Mouse (Mus musculus) spleen, adult 12 weeks (tissue): Measurements from ENCODE around the gene Eps15l1.

ENCODE experiments used
- DNase-seq: peaks from one replicate; pipeline ENCODE4 v3.0.0; 2022; ENCODE audit warnings: low spot score

The Eps15l1 gene

GRCm38 (mm10) chr8:72319921-72320802 lies 101.1 kb downstream of the Eps15l1 start:
- peak; percentile 25 for DNase-seq

GRCm38 (mm10) chr8:72319397-72319796 lies 101.9 kb downstream of the Eps15l1 start:
- DNase-seq = no peak

DNA sequence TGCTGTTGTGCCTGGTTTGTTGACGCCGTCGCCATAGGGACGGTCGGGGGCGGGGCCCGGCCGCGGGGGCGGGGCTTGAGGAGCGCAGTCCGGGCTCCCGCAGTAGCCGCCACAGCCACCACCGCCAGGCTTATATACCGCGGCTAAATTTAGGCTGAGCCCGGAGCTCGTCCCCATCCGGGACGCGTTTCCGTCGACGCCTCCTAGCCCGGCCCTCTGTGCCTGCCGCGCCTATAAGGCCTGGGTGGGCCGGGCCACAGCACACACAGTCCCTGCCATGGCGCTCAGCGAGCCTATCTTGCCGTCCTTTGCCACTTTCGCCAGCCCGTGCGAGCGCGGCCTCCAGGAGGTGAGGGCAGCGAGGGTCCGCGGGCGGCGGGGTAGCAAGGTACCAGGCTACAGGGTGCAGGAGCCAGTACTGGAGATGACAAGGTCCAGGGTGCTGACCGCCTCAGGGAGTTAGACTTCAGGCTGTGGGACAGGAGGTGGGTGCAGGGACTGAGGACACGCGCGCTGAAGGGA lies 102.4 kb downstream of the Eps15l1 start, which contains the start of gene Klf2:
Gene Klf2, plus strand, starts transcription at position 233 of the 522 bp plus-strand sequence.
- DNase-seq = peak; percentile 86

- DNase-seq = no peak
Observed at GRCm38 (mm10) chr8:72317741-72318301, 103.4 kb downstream of the Eps15l1 start.

DNA sequence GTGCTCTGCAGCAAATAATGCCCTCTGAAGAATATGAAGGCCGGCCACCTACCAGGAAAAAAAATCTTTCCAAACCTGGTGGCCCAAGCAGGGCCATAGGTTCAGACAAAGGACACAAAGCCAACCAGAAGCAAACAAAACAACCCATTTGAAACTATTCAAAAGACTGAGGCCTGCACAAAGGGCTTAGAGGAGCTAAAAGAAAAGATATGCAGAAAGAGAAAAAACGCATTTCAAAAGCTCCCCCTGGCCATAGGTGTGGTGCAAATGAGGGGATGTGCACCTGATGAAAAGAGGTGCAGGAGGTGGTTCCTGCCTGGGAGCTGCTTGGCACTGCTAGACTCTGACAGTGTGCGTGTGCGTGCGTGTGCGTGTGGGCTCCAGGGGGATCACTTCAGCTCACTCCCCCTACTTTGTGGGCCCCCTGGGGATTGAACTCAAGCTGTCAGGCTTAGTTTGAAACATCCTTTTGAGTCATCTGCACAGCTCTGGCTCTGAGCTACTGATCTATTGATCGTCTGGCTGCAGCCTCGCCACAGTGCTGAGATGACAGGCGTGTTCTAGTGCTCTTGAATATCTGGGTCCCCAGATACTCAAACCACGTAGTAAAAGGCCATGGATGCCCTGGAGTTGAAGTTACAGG lies 105.1 kb downstream of the Eps15l1 start:
- no peak for DNase-seq

- no peak for DNase-seq
Observed at GRCm38 (mm10) chr8:72312926-72313518, 108.2 kb downstream of the Eps15l1 start.

GRCm38 (mm10) chr8:72310849-72311506 lies 110.3 kb downstream of the Eps15l1 start:
- DNase-seq = no peak

- DNase-seq = no peak
Observed at GRCm38 (mm10) chr8:72308276-72308675, 113.0 kb downstream of the Eps15l1 start.

DNA sequence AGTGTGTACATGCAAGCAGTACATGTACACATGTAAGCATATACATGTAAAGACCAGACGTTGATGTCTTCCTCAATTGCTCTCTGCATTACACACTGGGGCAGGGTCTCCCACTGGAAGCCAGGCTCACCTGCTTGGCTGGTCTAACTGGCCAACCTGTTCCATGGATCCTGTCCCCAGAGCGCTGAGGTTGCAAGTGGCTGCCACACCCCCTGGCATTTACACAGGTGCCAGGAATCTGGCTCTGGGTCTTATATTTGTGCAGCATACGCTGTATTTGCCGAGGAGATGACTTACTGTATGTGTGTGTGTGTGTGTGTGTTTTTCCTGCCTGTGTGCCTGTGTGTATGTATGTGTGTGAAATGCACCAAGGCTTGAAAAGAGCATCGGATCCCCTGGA lies 114.3 kb downstream of the Eps15l1 start:
- no peak for DNase-seq

DNA sequence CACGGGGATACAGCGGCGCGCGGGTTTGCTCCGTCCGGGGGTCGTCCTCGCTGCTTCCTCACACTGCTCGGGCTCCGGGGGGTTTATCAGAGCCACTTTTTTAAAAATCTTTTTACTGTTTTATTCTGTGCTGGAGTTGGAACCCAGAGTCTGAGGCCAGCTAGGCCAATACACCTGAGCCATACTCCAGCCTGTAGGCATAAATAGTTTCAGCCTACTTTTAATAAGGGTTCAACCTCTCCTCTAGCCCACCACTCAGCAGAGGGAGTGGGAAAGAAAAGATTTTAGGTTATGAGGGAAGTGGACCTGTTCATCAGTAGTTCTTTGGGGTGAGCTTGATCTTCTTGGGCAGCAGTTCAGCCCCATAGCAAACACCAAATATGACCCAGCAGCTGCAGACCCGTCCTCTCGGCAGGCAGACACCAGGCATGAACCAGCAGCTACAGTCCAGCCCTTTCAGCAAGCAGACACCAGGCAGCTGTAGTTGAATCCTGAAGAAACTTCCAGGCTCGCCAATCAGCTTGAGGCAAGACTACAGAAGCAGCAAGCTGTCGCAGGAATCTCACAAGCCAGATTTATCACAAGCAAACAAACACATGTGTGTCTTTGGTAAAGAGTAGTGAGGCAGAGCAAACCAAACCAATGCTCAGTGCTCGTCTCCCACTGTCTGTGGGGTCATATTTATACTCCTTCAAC lies 115.9 kb downstream of the Eps15l1 start, which contains the start of gene Gm10282:
Gene Gm10282, minus strand, starts transcription at position 51 of the 696 bp plus-strand sequence.
- no peak for DNase-seq

- no peak for DNase-seq
Observed at GRCm38 (mm10) chr8:72303633-72304032, 117.6 kb downstream of the Eps15l1 start.

DNA sequence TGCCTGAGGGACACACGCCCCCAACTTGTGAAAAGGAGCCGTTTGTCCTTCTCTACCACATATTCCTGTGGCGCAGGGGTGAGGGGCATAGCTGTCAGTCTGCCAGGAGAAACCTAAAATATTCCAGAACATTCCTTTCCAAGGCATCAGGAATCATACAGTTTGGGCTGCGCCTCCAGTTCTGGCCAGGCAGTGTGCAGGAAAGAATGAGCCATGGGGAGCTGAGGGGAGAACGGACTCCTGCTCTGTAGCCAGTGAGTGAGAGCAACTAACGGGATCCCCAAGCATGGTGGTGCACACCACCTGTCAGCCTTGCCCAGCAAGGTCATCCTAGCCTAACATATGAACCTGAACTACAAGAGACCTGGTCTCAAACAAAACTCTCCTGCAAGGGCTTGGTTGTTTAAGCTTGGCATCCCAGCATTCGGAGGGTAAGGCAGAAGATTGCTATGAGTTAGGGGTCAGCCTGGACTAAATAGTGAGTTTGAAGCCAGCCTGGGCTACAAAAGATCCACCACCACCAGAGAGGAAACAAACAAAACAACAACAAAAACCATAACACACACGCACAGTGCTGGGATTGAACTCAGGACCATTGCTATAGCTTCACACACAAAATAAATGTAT lies 118.2 kb downstream of the Eps15l1 start:
- no peak for DNase-seq

GRCm38 (mm10) chr8:72301497-72301896 lies 119.8 kb downstream of the Eps15l1 start:
- DNase-seq = no peak

DNA sequence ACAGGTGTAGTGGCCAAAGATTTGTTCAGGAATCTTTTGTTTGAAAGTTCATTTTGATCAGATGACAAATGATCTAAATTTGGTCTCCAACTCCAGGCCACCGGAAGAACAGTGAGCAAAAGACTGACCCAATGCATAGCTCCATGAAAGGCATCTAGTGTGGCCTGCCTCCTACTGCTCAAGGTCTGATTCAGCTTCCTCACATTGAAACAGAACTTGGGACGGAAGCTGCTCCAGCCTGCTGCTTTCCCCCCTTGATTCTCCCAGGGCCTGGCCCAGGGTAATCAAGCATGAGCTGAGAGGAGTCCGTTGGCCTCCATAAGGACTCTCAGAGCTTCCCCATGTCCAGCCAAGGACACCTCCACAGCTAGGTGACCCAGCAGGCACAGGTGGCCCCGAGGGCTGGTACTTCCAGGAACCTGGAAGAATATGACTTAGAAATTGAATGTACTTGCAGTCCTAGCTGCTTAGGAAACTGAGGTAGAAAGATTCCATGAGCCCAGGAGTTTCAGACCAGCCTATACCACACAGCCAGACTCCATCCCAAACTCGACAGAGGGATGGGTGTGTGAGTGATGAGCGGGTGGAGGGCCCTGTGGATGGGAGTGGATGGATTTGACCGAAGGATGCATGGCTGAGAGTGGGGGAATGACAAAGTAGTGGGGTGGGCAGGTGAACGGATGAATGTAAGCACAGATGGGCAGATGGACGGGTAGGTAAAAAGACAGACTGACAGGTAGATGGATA lies 120.4 kb downstream of the Eps15l1 start:
- no peak for DNase-seq

GRCm38 (mm10) chr8:72298928-72299327 lies 122.3 kb downstream of the Eps15l1 start:
- DNase-seq = no peak

GRCm38 (mm10) chr8:72296561-72296960 lies 124.7 kb downstream of the Eps15l1 start:
- DNase-seq = no peak

DNA sequence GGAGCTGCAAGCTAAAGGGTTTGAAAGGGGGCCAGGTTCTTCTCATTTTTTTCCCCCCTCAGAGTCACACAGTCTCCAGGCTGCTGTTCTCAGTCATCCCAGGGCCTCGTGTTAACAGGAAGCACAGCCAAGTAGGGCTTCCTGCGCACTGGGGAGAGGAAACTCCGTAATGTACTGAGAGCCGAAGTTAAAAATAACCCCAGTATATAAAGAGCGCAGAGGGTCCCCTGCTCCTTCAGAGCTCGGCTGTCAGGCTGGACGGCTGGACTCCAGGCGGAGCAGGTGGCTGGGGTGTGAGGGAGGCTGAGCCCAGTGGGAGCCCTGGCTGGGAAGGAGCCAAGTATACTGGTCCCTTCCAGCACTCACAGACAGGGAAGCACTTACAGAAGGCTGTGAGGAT lies 125.6 kb downstream of the Eps15l1 start:
- no peak for DNase-seq

- no peak for DNase-seq
Observed at GRCm38 (mm10) chr8:72295125-72295524, 126.1 kb downstream of the Eps15l1 start.

DNA sequence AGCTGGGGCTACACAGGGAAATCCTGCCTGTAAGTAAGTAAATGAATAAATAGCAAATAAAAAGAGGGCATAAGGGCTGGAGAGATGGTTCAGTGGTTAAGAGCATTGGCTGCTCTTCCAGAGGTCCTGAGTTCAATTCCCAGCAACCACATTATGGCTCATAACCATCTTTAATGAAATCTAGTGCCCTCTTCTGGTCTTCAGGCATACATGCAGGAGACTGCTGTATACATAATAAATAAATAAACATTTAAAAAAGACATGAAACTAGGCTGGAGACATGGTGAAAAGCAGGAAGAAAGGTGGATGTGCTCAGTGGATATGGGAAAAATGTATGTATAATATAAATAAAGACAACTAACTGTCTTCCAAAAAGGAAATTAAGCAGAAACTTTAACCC lies 128.0 kb downstream of the Eps15l1 start:
- no peak for DNase-seq

DNA sequence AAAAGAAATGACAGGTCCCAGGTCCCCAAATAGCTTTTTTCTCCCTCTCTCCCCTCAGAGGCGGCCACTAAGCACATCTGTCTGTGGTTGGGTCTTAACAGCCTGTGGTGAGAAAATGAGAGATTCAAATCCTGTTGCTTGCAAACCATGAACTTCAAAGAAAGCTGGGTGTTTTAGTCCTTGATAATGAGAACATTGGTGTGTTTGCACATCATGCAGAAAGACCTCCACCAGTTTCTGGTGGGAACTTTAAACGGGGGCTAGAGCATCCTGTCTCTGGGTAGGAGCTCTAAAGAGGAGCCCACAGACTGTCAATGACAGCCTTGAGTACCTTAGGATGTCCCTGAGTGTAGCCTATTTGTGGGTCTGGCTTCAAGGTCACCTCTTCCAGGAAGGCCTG lies 130.2 kb downstream of the Eps15l1 start:
- DNase-seq = no peak
